Mouse (Mus musculus) urinary bladder, postnatal 25 days (tissue): ENCODE data around the gene Mfap1a.
"Not testable (repeated sequence)": the region's sequence is repeated elsewhere in the genome, so short reads cannot be mapped to it uniquely, and the experiment has no call there.

Source experiments
- DNase-seq: peaks from one replicate; pipeline ENCODE4 v3.0.0; 2022; ENCODE audit warnings: low spot score

Mfap1a gene

DNA sequence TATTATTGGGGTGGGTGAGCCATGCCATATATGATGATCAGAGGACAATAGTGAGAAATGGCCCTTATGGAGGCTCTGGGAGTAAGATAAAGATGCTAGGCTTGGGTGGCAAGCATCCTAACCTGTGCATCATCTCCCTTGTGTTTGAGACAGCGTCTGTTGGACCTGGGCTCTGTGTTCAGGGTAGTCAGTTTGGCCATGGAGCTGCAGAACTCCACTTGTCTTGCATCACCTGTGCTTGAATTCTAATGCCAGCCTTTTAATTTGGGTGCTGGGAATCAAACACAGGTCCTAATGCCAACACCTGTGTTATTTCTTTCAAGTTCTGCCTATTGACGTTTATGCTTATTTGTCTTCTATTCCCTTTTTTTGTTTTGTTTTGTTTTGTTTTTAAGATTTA, 31.2 kb downstream of the Mfap1a start:
- not testable (repeated sequence) for DNase-seq

DNA sequence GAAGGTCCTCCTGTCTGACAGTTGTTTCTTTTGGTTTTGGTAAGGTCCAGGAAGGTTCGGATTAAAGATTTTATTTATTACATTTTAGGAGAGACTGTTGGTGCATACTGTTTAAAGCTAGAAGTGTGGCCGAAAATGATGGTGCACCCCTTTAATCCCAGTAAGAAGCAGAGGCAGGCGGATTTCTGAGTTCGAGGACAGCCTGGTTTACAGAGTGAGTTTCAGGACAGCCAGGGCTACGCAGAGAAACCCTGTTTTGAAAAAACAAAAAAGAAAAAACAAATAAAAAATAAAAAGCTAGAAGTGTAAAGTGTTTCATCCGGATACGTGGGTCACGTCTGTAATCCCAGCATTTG, 32.3 kb downstream of the Mfap1a start:
- DNase-seq, result no peak

DNA sequence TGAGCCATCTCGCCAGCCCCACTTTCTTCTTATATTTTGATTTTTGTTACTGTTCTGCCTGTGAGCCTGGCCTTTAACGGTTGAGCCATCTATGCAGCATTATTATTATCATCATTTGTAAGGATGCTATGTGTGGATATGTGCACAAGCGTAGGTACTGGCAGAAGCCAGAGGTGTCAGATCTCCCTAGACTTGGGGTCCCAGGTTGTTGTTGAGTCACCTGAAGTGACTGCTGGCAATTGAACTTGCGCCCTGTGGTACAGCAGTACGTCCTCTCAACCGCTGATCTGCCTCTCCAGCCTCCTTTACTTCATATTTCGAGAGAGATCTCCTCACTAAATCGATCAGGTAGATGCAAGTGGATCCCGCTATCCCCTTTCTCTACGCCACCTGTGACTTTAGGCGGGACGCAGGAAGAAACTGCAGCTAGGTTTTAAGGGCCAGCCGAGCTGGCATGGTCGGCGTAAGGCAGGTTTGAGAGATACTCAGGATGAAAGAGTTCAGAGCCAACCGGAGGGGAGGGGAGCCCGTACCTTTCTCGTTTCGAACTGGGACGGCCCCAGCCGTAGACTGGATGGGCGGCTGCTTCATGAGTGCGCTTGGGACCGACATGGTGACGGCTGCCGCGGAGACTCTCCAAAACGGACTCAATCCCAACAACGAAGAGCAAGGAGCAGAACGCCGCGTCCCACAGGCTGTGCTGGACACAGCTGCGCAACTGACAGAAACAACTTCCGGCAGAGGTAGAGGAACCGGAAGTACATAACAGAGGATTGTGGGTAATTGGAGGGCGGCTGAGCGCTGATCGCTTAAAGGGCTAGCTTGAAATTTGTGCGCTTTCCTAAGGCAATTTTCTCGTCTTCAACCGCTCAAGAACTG, 32.9 kb downstream of the Mfap1a start, which contains the start of gene Mfap1b:
TSS of gene Mfap1b (minus strand) at position 767 of the 879 bp plus-strand sequence.
- DNase-seq, result peak; percentile 63

DNA sequence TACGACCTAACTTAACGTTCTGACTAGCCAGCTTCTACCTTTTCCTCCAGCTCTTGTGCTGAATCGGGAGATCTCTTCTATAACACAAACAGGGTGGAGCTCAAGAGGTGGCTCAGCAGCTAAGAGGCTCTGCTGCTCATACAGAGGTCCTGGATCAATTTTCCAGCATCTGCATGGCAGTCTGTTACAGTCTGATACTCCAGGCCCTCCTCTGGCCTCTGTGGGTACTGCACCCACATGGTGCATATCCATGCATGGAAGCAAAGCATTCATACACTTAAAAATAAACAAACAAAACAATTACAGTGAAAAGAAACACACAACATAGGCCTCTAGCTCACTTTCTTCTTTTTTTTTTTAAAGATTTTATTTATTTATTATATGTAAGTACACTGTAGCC, 33.7 kb downstream of the Mfap1a start:
- not testable (repeated sequence) for DNase-seq

DNA sequence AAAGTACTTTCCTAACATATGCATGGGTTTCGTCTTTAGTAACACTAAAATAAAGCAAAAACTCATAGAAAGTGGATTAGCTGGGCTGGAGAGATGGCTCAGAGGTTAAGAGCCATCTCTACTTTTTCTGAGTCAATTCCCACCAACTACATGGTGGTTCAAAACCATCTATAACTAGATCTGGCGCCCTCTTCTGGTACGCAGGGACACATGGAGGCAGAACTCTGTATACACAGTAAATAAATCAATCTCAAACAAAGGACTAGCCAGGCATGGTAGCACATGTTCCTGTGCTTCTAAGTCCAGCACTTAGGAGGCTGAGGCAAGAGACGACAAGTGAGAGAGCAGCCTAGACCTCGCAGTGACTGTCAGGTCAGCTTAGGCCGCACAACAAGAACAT, 37.5 kb downstream of the Mfap1a start:
- DNase-seq, result not testable (repeated sequence)

DNA sequence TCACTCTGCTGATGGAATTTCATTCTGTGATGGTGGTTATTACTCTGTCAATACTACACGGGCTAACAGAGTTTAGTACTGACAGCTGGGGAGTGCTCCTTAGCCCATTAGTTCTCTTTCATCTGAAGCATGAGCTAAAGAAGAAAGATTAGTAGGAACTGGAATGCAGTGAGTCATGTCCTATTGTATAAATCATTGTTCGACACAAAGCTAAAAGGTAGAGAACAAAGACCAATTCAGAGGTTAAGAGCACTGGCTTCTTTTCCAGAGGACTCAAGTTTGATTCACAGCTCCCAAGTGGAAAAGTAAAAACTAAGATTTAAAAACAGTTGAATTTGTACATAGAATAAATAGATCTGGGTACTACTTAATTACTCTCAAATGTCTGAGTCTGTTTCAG, 46.4 kb downstream of the Mfap1a start:
- no peak for DNase-seq

DNA sequence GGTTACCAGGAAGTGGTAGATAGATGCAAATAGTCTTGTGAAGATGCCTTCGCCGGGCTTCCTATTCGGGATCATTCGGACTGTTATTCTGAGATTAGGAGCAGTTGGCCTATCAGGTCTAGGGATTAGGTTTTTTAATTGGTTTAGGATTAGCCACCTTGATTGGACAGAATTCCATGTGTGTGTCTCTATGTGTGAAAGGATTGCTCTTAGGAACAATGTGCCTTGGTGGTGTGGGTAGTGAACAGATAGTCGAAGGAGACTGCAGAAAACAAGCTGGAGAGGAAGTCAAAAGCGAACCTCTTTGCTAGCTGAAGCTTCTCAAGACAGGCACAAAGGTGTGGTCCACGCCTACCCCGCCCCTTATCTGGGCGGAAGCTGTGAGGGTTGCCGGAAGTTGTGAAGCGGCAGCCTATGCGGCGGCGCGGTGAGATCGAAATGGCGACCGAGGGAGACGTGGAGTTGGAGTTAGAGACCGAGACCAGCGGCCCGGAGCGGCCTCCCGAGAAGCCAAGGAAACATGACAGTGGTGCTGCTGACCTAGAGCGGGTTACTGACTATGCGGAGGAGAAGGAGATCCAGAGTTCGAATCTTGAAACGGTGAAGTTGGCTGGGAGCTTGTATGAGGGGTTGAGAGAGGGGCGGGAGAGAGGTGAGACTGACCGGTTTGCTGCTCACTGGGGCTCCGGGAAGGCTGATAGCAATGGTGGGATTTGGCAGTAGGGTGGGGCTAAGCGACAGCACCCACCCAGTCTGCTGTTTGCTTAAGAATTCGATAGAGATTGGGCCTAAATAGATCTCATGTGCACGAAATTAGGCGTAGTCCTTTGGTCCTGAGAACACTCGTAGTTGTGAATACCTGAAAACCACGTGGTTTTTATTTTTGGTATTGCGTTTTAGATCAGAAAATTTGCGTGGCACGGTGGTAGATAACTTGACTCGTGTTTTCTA, 49.5 kb downstream of the Mfap1a start, which contains the start of gene Serinc4:
TSS of gene Serinc4 (minus strand) at position 90 of the 951 bp plus-strand sequence.
- DNase-seq, result peak; percentile 78

DNA sequence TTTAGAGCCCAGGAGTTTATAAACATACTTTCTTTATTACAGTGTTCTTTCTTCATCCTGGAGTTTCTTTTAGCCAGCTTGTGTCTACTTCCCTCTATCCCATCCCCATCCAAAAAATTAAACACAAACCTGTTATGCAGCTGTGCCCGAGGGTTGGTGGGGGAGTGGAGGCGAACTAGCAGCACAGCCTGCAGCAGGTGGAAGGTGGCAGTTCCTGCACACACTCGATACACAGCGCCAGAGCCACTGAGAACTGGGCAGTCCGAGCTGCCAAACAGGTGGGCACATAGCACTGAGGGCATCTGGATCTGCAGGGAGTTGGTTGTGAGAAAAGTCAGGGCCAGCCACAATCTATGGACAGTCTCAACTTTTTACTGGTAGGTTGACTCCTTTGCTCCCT, 50.9 kb downstream of the Mfap1a start:
- DNase-seq, result no peak

DNA sequence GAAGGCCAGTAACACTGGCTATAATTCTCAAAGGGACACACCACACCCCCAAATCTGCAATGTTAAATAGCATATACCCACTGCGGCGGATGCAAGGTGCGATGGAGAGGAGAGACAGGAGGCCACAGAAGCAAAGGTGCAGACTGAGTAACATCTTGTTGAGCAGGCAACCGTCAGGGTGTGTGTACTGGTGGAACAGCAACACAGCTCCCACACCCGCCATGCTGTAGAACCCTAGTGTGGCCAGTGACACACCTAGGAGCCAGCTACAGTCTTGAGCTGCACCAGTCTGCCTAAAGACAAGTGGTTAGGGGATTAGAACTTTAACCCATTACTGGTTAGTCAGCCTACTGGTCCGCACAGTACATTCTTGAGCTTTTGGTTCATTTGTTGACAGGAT, 52.5 kb downstream of the Mfap1a start:
- DNase-seq, result no peak

DNA sequence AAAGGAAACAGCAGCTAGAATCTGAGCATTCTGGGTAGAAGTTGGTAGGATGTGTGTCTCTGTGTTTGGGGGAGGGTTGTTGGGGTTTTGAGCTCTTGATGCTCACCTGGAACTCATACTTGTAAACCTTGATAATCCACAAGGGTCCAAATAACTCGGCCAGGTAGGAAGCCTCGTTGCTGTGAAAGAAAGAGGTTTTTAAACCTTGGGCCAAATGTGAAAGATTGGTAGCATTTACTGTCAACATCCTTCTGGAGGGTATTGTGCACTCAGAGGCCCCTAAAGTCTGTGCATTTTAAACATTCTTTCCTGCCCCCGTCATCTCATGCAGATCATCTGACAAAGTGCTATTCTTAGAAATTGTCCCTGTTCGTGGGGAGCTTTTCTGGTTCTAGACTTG, 53.5 kb downstream of the Mfap1a start, which contains the start of gene Hypk:
TSS of gene Hypk (plus strand) at position 301 of the 400 bp plus-strand sequence.
- no peak for DNase-seq

DNA sequence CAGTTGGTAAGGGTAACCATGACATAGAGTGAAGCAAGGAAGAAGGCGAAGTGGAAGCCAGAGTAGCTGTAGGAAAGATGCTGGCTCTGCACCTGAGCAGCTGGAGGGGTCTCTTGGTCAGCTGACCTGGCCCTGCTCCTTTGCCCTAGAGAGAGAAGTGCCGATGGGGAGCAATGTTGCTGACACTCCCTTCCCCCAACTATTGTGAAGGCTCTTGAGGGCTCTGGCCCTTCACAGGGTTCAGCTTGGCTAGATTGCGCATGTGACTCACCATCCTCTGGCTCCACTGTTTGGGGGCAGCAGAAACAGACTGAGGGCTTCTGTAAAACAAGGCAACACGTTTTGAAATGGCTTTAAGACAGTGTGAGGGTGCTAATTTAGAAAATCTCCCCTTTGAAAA, 54.1 kb downstream of the Mfap1a start:
- DNase-seq, result no peak

DNA sequence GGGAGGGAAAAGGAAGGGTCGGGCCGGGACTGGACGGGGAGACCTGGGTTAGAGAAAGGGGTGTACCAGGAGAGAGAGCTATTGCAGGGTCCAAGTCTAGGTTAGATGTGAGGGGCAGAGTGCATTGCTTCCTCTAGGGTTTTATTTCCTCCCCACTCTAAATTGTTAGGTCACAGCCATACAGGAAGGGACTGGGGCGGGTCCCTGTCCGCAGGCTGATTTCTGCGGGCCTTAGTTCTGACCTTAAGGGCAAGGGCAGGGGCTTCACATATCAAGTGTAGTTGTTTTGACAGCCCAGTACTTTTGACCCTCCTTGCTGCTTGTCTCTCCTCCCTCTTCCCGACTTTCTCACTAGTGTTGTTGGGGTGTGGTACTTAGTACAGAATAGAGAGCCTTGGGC, 56.4 kb downstream of the Mfap1a start:
- DNase-seq, result no peak

DNA sequence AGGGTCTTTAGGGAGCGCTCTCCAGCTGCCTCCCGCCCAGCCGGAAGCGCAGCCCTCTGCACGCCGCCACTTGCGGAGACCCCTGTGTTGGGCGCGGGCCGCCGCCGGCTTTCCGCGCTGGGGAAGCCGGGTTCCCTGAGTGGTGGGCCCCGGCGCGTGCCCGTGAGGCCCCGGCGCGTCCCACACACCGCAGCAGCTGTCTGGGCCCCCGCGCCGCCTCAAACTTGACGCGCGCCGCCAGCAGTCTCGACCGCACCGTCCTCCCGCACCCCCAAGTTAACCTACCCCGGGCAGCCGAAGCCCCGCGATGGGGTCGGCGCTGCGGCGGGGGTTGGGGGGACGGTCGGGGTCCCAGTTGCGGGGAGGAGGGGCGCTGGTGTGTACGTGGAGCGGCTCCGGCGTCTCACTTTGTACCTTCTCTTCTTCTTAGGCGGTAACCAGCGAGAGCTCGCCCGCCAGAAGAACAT, 56.9 kb downstream of the Mfap1a start:
- DNase-seq, result no peak

DNA sequence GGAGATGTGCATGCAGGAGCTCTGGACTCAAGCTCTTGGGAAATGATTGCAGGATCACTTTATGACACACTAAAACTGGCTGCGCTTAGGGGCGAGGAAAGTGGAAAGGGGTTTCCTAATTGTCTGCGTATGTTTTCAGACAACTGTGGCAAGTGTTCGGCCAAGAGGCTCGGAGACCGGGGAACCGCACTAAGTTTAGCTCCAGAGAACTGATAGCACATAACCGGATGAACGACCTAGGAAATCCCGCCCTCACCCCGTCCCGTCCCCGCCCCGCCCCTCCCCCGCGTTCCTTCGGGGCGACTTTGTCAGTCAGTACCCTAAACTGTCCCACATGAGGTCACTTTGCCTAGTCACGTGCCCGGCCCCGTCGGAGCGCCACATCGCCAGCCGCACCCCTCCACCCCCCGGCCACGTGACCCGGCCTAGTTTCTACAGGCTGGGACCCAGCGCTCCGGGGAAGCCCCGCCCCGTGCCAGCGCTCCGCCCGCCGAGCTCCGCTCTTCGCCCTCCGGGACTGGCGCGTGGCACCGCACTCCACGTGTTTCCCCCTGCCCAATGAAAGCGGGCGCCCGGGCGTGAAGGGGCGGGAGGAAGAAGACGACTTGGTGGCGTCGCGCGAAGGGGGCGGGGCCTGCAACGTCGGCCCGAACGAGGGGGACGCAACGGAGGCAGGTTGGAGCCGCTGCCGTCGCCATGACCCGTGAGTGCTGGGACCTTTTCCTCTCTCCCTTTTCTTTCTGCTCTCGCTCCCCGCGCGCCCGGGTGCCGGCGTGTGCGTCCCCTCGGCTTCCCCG, 57.5 kb downstream of the Mfap1a start, which contains the start of gene Serf2:
TSS of gene Serf2 (plus strand) at position 457 of the 797 bp plus-strand sequence.
- peak; percentile 99 for DNase-seq

DNA sequence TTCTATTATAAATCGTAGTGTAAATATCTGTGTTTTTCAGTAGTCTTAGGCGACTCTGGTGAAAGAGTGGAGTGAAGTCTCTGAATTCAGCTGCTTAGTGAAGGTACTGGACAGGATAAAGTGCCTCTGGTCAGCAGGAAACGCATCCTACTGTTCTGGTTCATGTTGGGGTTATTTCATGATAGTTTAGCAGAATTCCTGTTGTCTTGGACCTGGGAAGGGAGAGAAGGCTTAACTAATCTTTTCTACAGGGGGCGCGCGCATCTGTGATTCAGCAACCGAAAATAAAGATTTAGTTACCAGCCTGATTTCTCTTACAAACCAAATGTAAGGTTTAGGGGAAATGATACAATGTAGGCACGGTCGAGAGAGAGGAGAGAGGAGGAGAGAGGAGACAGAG, 58.3 kb downstream of the Mfap1a start:
- peak; percentile 23 for DNase-seq

DNA sequence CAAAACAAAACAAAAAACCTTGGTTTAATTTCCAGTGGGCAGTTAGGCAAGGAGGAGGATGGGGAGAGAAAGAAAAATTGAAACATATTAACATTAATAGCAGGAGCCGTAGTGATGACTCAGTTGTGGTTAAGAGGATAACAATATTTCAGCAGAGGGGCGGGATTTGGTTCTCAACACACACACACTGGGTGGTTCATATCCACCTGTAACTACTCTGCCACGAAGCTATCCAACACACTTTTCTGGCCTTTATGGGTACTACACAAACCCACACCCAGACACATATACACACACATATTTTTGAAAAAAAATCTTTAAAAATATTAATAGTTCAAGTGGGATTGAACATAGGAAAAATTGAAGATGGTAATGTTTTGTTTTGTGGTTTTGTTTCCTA, 59.5 kb downstream of the Mfap1a start:
- no peak for DNase-seq

DNA sequence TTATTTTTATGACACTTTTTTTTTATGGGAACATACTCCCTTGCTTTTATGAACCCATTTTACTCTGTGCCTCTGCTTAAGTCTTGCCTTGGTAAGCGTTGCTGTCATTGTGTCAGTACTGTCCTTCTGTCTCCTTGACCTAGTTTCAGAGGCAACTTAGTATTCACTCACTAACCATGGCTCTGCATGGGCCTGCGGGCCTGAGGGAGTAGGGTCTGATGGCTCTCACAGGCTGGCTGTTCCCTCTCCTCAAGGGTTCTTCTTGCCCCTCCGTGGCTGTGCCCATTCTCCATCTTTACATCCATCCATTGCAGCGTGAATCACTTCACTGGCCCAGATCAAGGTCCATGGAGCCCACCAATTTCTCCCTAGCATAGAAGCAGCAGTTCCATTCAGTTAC, 60.0 kb downstream of the Mfap1a start:
- DNase-seq, result no peak

DNA sequence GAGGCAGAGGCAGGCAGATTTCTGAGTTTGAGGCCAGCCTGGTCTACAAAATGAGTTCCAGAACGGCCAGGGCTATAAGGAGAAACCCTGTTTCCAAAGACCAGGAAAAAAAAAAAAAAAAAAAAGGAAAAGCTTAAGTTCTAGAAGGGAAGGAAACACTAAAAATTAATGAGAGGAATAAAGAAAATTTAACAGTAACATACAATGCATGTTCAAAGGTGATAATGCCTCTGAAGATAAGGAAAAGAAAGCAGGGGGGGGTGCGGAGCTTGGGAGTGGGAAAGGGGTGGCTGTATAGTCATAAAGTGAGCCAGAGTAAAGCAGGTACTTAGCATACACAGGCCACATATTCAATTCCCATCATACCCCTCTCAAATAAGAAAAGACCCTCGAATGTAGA, 61.3 kb downstream of the Mfap1a start:
- DNase-seq, result no peak

DNA sequence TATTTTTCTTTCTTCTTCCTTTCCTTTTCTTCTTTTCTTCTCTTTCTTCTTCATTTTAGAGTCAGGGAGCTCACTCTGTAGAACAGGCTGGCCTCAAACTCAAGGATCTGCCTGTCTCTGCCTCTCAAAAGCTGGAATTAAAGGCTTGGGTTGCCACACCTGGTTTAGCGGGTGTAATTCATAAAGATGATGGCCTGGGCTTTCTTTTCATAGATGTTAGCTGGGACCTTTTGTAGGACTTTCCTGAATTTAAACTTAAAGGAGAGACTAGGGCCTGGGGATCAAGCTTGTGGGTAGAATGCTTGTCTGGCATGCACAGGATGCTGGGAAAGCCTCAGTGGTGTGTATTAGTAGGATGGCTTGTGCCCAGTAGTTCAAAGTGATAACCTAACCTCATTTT, 62.3 kb downstream of the Mfap1a start, which contains the start of gene Ell3:
TSS of gene Ell3 (minus strand) at position 101 of the 400 bp plus-strand sequence.
- no peak for DNase-seq

DNA sequence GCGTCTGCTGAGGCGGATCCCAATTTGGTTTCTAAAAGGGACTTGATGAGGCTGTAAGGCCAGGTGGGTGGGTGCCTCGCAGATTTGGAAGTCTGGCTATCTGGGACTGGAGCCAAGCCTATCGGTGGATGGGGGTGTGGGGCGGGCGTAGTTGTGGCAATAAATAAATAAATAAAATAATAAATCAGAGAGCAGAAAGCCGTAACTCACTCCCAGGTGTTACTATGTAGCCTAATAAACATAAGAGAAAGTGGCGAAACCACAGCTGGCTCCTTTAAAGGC, 63.5 kb downstream of the Mfap1a start:
- DNase-seq, result no peak

DNA sequence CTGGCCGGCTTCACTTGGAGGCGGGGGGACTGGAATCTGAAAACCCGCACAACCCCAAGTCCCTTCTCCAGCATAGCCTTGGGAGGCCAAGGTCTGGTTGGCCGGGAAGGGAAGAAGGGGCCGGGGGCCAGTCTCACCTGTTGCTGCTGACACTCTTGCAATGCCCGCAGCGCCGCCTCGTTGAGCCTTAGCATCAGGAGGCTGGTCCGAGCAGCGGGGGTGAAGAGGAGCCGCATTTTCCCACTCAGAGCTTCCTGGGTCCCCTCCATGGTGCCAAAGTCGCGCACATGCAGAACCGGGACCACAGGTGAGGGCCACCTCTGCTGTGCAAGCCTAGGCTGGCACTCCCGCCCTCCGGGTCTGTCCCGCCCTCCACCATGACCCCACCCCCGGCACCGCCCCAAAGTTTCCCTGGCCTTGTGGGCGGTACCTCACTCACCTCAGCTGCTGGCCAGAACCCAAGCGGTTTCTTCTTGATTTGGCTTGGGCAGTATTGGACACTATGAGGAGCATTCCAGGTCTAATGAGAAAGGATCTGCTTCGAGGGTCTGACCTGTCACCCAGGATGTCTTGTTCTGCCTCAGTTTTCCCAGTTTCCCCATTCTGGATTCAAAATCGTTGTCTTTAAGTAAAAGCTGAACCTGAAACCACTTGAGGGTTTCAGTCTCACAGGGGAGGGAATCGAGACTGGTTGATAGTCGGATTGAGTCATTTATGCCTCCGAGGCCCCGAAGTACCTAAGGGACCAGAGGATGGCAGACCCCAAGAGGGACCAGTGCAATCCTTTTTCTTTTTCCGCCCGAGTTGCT, 64.0 kb downstream of the Mfap1a start:
- DNase-seq, result peak; percentile 68
